Mouse (Mus musculus): ENCODE measurements around the gene Dusp19. TPM values are rescaled to one million over a fixed set of nuclear protein-coding genes. Genes with fewer than 3 reads are reported as not detected.

The Dusp19 gene
- polyA plus RNA-seq, 1 experiment from 2014 or later = 9.2 TPM

DNA sequence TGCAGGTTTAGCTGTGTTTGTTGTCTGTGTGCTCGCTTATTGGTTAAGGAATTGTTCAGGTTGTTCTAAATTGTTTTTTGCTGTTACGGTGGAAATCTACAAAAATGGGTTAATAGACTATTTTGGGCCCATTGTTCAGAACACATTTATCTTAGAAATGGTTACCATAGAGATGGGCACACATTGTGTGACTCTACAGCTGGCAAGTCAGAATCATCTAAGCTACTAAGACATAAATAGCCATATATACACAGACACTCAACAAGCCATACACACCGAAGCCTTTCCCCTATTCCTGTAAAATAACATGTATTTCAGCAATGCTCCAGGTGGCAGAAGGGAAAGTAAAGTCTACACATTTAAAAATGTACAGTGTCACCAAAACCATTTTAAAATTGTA lies 17.0 kb upstream of the Dusp19 start:
- no peaks in the 10 kb centered on the region for H3K4me1 ChIP-seq
- no peak overlapping the region for H3K4me3 ChIP-seq
- no peaks in the 10 kb centered on the region for H3K9me3 ChIP-seq
- no peak overlapping the region for H3K9ac ChIP-seq
- no peak overlapping the region for H3K4me2 ChIP-seq
- H3K36me3 ChIP-seq = no peaks in the 10 kb centered on the region
- H3K27me3 ChIP-seq (replicated peaks) = no peaks in the 10 kb centered on the region
- H3K27ac ChIP-seq (replicated peaks) = no peak overlapping the region
- 79% methylated on average over 3 of the region's 3 CpGs for WGBS
- ATAC-seq (ENCODE audit: extremely low read depth, insufficient number of reproducible peaks, low FRiP score, low TSS enrichment) = no peak

DNA sequence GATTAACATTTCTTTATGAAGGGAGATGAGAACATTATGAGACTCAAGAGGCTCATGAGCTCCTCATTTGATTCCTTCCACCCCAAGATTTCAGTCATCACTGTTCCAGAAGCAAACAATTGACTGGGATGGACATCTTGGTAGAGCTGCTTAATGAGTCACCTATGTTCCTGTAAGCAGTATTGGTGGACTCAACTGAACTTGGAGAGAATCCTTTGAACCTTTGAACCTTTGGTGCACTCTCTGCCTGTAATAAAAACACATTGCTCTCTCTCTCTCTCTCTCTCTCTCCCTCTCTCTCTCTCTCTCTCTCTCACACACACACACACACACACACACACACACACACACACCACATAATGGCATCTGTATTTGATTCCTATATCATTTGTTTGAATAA lies 16.2 kb upstream of the Dusp19 start:
- H3K27me3 ChIP-seq (replicated peaks) = no peaks in the 10 kb centered on the region
- no peak for ATAC-seq (ENCODE audit: extremely low read depth, insufficient number of reproducible peaks, low FRiP score, low TSS enrichment)
- H3K27ac ChIP-seq (replicated peaks) = no peak overlapping the region
- H3K9ac ChIP-seq = no peak overlapping the region
- no peaks in the 10 kb centered on the region for H3K36me3 ChIP-seq
- H3K4me1 ChIP-seq = no peaks in the 10 kb centered on the region
- H3K4me3 ChIP-seq = no peak overlapping the region
- no peak overlapping the region for H3K4me2 ChIP-seq
- H3K9me3 ChIP-seq = no peaks in the 10 kb centered on the region

- Histone ChIP-seq H3K4me2 (no peak overlapping the region), H3K27ac (replicated peaks) (no peak overlapping the region), H3K9ac (no peak overlapping the region), H3K36me3 (no peaks in the 10 kb centered on the region), H3K9me3 (no peaks in the 10 kb centered on the region), H3K4me3 (no peak overlapping the region), H3K27me3 (replicated peaks) (no peaks in the 10 kb centered on the region), H3K4me1 (no peaks in the 10 kb centered on the region)
- ATAC-seq (ENCODE audit: extremely low read depth, insufficient number of reproducible peaks, low FRiP score, low TSS enrichment) = no peak
- WGBS = 86% methylated on average over 13 of the region's 13 CpGs
Observed at GRCm38 (mm10) chr2:80602756-80603155, 14.1 kb upstream of the Dusp19 start.

DNA sequence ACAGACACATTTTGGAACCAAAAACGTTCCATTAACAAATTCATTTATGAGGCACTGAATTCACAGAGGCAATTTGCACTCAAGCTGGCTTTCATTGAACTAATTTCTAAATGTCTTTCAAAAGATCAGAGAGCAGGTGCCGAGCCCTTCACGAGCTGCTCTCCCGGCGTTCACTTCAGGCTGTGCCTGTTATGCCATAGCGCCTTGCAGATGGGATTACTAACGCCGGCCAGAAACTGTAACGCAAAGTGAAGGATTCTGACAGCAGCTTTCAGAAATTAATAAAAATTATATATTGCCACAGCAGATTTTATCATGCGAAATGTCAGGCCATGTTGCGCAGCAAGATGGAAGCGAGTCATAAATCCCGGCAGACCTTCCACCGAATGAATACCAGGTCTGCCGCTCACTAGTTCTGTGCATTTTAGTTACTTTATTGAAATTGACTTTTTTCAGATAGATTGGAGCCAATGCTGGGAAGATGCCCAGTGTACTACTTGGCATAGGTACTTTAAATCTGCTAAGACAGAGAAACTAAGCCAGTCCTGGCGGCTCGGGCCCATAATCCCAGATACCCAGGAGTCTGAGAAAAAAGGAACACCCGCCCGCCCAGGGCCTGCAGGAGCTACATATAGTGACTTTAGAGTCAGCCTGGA lies 12.9 kb upstream of the Dusp19 start:
- no peaks in the 10 kb centered on the region for H3K36me3 ChIP-seq
- H3K27me3 ChIP-seq (replicated peaks) = no peaks in the 10 kb centered on the region
- 88% methylated on average over 19 of the region's 19 CpGs for WGBS
- no peak overlapping the region for H3K27ac ChIP-seq (replicated peaks)
- H3K4me1 ChIP-seq = no peaks in the 10 kb centered on the region
- no peak overlapping the region for H3K9ac ChIP-seq
- no peak for ATAC-seq (ENCODE audit: extremely low read depth, insufficient number of reproducible peaks, low FRiP score, low TSS enrichment)
- no peak overlapping the region for H3K4me2 ChIP-seq
- H3K4me3 ChIP-seq = no peak overlapping the region
- no peaks in the 10 kb centered on the region for H3K9me3 ChIP-seq

GRCm38 (mm10) chr2:80612286-80612685 lies 4.6 kb upstream of the Dusp19 start:
- Histone ChIP-seq H3K9ac (no peak overlapping the region), H3K4me1 (no peaks in the 10 kb centered on the region), H3K36me3 (no peaks in the 10 kb centered on the region), H3K27me3 (replicated peaks) (no peaks in the 10 kb centered on the region), H3K9me3 (no peaks in the 10 kb centered on the region; the same call in 1 of the 2 replicates), H3K4me3 (no peak overlapping the region), H3K4me2 (no peak overlapping the region), H3K27ac (replicated peaks) (no peak overlapping the region)
- 72% methylated on average over 1 of the region's 1 CpGs for WGBS
- ATAC-seq (ENCODE audit: extremely low read depth, insufficient number of reproducible peaks, low FRiP score, low TSS enrichment) = no peak

DNA sequence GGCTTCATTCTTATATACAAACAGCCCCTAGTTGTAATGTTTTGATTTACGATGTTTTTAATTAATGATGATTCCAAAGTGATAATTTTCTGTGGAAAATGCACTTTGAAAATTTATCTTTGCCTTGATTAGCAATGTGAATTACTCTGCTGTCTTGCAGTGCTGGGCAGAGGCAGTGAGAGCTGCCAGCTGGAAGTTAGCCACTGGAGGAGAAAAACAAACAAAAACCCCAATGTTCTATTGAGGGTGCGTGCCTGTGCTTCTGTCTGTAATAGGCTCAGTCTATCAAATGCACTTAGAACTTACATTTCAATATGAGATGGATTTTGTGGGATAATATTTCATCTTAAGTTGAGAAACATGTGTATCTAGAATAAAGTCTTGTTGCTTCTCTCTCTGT lies 4.0 kb upstream of the Dusp19 start:
- H3K27me3 ChIP-seq (replicated peaks) = no peaks in the 10 kb centered on the region
- H3K4me1 ChIP-seq = peaks cover 4% of the 10 kb centered on the region
- ATAC-seq (ENCODE audit: extremely low read depth, insufficient number of reproducible peaks, low FRiP score, low TSS enrichment) = no peak
- no peaks in the 10 kb centered on the region for H3K36me3 ChIP-seq
- H3K27ac ChIP-seq (replicated peaks) = no peak overlapping the region
- H3K4me3 ChIP-seq = no peak overlapping the region
- WGBS = 57% methylated on average over 2 of the region's 2 CpGs
- no peak overlapping the region for H3K4me2 ChIP-seq
- H3K9me3 ChIP-seq = no peaks in the 10 kb centered on the region; the same call in 1 of the 2 replicates
- H3K9ac ChIP-seq = no peak overlapping the region

DNA sequence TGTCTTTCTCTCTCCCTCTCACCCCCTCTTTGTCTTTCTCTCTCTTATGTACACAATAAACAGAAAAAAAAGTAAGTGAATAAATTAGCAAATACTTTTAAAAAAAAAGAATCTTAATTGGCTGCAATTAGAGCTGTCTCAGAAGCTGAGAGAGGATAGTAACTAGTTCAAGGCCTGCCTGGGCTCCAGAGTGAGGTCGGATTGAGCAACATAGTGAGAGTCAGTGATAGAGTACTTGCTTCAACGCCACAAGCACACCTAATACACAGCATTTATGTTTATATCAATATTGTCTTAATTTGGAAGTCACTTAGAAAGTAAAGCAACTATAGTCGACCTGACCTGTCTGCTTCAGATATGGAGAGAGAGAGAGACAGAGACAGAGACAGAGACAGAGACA lies 2.1 kb downstream of the Dusp19 start:
- H3K27me3 ChIP-seq (replicated peaks) = no peaks in the 10 kb centered on the region
- WGBS = 79% methylated on average over 3 of the region's 3 CpGs
- no peaks in the 10 kb centered on the region for H3K9me3 ChIP-seq
- no peak overlapping the region for H3K4me2 ChIP-seq
- peaks cover 17% of the 10 kb centered on the region for H3K4me1 ChIP-seq
- H3K9ac ChIP-seq = no peak overlapping the region
- H3K36me3 ChIP-seq = peaks cover 12% of the 10 kb centered on the region; the same call in 1 of the 2 replicates
- H3K4me3 ChIP-seq = no peak overlapping the region
- no peak overlapping the region for H3K27ac ChIP-seq (replicated peaks)
- ATAC-seq (ENCODE audit: extremely low read depth, insufficient number of reproducible peaks, low FRiP score, low TSS enrichment) = no peak

GRCm38 (mm10) chr2:80621921-80622320 lies 5.1 kb downstream of the Dusp19 start:
- 69% methylated on average over 3 of the region's 3 CpGs for WGBS
- H3K4me1 ChIP-seq = peaks cover 17% of the 10 kb centered on the region

DNA sequence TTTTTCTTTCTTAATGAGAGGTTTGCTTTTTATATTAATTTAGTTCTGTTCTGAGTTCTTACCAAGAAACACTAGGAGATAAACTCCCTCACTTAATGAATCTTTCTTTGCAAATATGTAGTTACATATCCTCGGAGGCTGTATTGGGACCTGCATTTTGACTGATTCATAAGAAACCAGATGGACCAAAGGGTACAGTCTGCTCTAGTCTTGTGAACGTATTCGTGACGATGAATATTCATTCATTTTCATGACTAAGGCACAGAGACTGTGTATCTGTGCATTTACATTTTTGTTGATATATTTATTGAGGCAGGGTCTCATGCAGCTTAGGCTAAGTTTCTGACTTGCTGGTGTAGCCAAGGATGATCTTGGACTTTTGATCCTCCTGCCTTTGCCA lies 7.7 kb downstream of the Dusp19 start:
- 91% methylated on average over 4 of the region's 4 CpGs for WGBS
- H3K4me3 ChIP-seq = no peak overlapping the region
- no peak overlapping the region for H3K27ac ChIP-seq (replicated peaks)
- no peak for ATAC-seq (ENCODE audit: extremely low read depth, insufficient number of reproducible peaks, low FRiP score, low TSS enrichment)
- 0 out of 2 replicates have a peak, but pooled peaks cover 7% of the 10 kb centered on the region for H3K4me1 ChIP-seq
- H3K4me2 ChIP-seq = no peak overlapping the region
- H3K36me3 ChIP-seq = peaks cover 43% of the 10 kb centered on the region
- H3K9ac ChIP-seq = no peak overlapping the region
- H3K27me3 ChIP-seq (replicated peaks) = no peaks in the 10 kb centered on the region
- no peaks in the 10 kb centered on the region for H3K9me3 ChIP-seq

More at GRCm38 (mm10) chr2:80621921-80622320, 5.1 kb downstream of the Dusp19 start:
- Histone ChIP-seq H3K4me2 (no peak overlapping the region), H3K27me3 (replicated peaks) (no peaks in the 10 kb centered on the region), H3K36me3 (peaks cover 36% of the 10 kb centered on the region), H3K27ac (replicated peaks) (no peak overlapping the region), H3K4me3 (no peak overlapping the region), H3K9ac (no peak overlapping the region), H3K9me3 (no peaks in the 10 kb centered on the region)
- no peak for ATAC-seq (ENCODE audit: extremely low read depth, insufficient number of reproducible peaks, low FRiP score, low TSS enrichment)

DNA sequence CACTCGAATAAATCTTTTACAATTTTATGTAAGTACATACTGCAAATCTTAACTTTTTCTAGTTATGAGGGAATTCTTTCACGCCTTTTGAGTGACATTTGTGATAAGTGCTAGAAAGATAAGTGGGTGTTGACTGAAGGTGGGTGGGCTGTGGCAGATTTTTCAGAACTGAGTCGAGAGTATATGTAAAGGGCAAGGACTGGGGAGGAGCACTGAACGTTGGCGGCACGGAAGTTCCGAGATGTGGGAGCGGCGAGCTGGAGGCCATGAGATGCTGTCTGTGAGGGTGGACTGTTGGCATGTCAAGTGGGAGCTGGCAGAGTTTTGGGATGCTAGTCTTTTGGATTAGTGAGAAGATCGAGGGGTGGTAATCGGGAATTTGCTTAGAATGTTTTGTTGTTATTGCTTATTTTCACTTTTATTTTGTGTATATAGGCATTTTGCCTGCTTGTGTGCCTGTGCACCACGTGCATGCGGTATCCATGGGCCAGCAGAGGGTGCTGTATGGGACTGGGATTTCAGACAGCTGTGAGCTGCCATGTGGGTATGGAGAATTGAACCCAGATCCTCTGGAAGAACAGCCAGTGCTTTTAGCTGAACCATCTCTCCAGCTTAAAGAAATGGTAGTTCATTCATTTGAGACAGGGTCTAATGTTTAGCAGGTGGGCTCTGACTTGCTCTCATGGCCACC lies 15.6 kb downstream of the Dusp19 start:
- Histone ChIP-seq H3K4me2 (no peak overlapping the region), H3K27ac (replicated peaks) (no peak overlapping the region), H3K4me3 (no peak overlapping the region), H3K9ac (no peak overlapping the region), H3K4me1 (no peaks in the 10 kb centered on the region), H3K36me3 (peaks cover 8% of the 10 kb centered on the region), H3K27me3 (replicated peaks) (no peaks in the 10 kb centered on the region), H3K9me3 (no peaks in the 10 kb centered on the region)
- no peak for ATAC-seq (ENCODE audit: extremely low read depth, insufficient number of reproducible peaks, low FRiP score, low TSS enrichment)
- WGBS = 62% methylated on average over 13 of the region's 13 CpGs

DNA sequence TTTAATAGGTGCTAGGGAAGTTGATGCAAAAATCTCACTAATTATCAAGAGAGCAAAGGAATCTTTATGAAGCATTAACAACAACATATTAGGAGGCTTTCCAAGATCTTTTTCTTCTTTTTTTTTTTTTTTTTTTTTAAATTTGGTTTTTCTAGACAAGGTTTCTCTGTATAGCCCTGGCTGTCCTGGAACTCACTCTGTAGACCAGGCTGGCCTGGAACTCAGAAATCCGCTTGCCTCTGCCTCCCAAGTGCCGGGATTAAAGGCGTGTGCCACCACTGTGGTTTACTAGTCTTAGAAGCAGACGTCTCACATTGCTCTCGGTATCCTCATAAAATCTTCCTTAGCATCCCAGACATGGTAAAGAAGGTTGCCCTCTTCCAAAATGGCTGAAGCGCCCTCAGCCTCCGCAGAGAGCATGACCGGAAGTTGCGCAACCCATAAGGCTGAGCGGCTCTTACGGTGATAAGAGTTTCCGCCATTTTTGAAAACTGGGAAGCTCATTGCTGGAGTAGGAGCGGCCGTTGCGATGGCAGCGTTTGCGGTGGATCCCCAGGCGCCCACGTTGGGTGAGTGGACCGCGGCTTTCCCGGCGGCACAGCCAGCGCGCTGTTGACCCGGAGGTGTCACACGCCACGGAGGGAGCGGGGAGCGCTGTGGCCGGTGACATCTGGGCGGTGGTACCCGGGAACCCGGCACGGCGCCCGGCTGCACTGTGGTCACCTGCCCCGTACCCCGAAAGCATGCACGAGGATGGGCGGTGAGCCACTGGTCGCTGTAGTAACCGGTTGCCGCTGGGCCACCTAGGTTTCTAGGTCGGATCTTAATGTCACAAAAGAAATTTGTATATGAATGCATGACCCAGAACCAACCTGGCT lies 21.8 kb downstream of the Dusp19 start:
- Histone ChIP-seq H3K4me3 (peak overlapping the region; percentile 93), H3K27ac (replicated peaks) (peak overlapping the region; percentile 78), H3K27me3 (replicated peaks) (no peaks in the 10 kb centered on the region), H3K4me2 (peak overlapping the region; percentile 75), H3K9me3 (no peaks in the 10 kb centered on the region), H3K4me1 (peaks cover 10% of the 10 kb centered on the region), H3K9ac (peak overlapping the region; percentile 92), H3K36me3 (peaks cover 17% of the 10 kb centered on the region)
- ATAC-seq (ENCODE audit: extremely low read depth, insufficient number of reproducible peaks, low FRiP score, low TSS enrichment) = peak; percentile 86
- WGBS = under 1% methylated on average over 45 of the region's 45 CpGs

All from heart, embryonic 13.5 days (tissue).